Mouse (Mus musculus): ENCODE results near the gene Txnip. TPM values are rescaled to one million over a fixed set of nuclear protein-coding genes. Genes with fewer than 3 reads are reported as not detected.

Txnip gene
- polyA plus RNA-seq, 1 experiment = not detected

DNA sequence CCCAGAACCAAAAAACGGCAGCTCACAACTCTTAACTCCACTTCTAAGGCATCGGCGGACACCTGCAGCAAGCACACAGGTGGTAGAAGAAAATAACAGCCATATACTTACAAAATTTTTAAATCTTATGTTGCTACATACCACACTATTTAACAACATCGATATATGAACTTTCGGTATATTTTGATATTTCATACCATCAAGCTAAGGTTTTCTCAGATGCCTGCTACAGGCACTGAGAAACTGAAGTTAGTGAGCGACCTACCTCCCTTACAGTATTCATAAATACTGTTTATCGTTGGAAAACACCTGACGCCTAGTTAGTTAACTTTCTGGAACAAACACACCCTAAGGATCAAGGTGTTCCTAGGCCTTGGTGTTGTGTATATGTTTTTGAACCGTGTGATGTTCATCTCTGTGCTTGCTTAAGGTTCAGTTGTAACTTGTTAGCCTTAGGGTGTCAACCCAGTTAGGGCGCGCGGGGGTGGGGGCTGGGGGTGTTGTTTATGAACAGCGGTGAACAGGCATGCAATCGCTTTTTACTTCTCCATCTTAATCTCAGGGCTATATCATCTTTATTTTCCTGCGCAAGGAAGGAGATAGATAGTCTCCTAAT is 1.6 kb upstream of the Txnip start:
- H3K4me3 ChIP-seq (ENCODE audit: insufficient read depth, low read depth, low read length) = no peak overlapping the region
- no peak overlapping the region for H3K27ac ChIP-seq (ENCODE audit: insufficient read depth, low read depth, low read length)
- no peak for TF ChIP-seq CTCF (IDR thresholded peaks at IDR 0.05; ENCODE audit: insufficient read depth, low read depth, low read length)
- TF ChIP-seq POLR2A (IDR thresholded peaks at IDR 0.05; ENCODE audit: insufficient read depth, low read depth, low read length) = no peak
- WGBS = 85% methylated on average over 15 of the region's 15 CpGs
- peaks cover 3% of the 10 kb centered on the region for H3K4me1 ChIP-seq (ENCODE audit: control insufficient read depth, insufficient read depth, low read length)

DNA sequence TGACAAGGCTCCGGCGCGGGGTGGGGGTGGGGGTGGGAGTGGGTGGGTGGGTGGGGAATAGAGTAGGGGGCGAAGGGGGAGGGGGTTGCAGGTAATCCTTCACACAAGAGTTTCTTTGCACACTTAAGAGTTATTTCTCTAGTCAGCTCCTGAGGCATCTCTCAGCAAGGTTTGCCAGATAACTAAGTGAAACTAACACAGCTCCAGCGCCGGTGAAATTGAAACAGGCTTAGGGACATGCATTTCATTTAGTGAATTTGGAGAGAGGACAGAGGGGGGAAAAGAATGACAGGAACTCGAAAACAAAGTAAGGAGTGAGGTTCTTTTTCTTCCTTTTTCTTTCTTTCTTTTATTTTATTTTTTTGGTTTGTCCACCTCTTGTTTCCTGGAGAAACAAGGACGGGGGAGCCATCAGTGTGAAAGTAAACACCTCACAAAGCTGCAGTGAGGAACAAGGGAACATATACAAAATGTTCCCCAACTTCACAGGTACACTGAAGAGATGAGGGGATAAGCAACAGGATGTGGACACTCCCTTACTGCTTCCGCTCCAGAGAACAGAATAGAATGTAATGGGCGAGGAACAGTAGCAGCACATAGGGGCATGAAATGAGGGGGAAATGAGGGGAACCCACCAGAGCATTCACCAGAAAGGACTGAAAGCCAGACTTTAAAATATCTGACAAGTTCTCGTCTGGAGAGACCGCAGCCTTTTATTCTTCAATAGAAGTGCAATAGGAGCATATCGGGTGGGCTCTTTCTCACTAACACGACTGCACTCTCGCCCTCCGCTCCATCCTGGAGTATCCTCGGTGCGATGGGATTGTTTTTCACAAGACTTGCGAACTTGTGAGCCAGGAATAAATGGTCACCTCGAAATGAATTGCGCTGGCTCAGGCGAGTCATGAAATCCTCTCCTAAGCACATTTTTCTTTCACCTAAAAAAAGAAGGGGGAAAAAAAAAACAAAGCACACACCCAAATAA is 814 bp upstream of the Txnip start:
- Histone ChIP-seq H3K4me1 (ENCODE audit: control insufficient read depth, insufficient read depth, low read length) (peaks cover 3% of the 10 kb centered on the region), H3K4me3 (ENCODE audit: insufficient read depth, low read depth, low read length) (peak overlapping the region; percentile 47), H3K27ac (ENCODE audit: insufficient read depth, low read depth, low read length) (peak overlapping the region; percentile 42)
- TF ChIP-seq CTCF (IDR thresholded peaks at IDR 0.05; ENCODE audit: insufficient read depth, low read depth, low read length) (no peak), POLR2A (IDR thresholded peaks at IDR 0.05; ENCODE audit: insufficient read depth, low read depth, low read length) (no peak)
- 9% methylated on average over 22 of the region's 22 CpGs for WGBS

DNA sequence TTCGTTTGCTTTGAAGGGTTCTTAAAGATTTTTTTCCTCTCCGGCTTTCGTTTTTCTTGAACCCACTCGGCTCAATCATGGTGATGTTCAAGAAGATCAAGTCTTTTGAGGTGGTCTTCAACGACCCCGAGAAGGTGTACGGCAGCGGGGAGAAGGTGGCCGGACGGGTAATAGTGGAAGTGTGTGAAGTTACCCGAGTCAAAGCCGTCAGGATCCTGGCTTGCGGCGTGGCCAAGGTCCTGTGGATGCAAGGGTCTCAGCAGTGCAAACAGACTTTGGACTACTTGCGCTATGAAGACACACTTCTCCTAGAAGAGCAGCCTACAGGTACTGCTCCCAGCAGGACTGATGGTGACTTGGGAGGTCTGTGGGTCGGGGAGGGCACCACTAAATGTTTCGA is 402 bp downstream of the Txnip start:
- TF ChIP-seq CTCF (IDR thresholded peaks at IDR 0.05; ENCODE audit: insufficient read depth, low read depth, low read length) = no peak
- TF ChIP-seq POLR2A (IDR thresholded peaks at IDR 0.05; ENCODE audit: insufficient read depth, low read depth, low read length) = no peak
- peak overlapping the region; percentile 46; the same call in 1 of the 2 replicates for H3K27ac ChIP-seq (ENCODE audit: insufficient read depth, low read depth, low read length)
- H3K4me3 ChIP-seq (ENCODE audit: insufficient read depth, low read depth, low read length) = peak overlapping the region; percentile 47
- WGBS = 2% methylated on average over 17 of the region's 17 CpGs
- peaks cover 3% of the 10 kb centered on the region for H3K4me1 ChIP-seq (ENCODE audit: control insufficient read depth, insufficient read depth, low read length)

DNA sequence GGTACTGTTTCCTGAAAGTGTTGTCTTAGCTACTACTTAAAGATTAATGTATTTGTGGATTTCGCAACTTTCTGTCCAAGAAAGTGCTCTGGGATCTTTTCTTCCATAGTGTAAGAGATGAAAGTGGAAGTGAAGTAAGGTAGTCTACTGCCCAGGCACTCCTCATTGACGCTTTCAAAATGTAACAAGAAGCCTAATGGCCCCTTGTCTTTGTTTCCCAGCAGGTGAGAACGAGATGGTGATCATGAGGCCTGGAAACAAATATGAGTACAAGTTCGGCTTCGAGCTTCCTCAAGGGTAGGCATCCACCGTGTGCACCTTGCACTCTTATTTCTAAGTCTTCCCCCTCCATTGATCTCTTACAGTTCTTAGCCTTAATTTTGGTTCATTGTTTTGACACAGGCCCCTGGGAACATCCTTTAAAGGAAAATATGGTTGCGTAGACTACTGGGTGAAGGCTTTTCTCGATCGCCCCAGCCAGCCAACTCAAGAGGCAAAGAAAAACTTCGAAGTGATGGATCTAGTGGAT is 975 bp downstream of the Txnip start:
- Histone ChIP-seq H3K4me3 (ENCODE audit: insufficient read depth, low read depth, low read length) (no peak overlapping the region), H3K4me1 (ENCODE audit: control insufficient read depth, insufficient read depth, low read length) (peaks cover 3% of the 10 kb centered on the region), H3K27ac (ENCODE audit: insufficient read depth, low read depth, low read length) (no peak overlapping the region)
- 42% methylated on average over 10 of the region's 10 CpGs for WGBS
- TF ChIP-seq POLR2A (IDR thresholded peaks at IDR 0.05; ENCODE audit: insufficient read depth, low read depth, low read length) = no peak
- TF ChIP-seq CTCF (IDR thresholded peaks at IDR 0.05; ENCODE audit: insufficient read depth, low read depth, low read length) = no peak

DNA sequence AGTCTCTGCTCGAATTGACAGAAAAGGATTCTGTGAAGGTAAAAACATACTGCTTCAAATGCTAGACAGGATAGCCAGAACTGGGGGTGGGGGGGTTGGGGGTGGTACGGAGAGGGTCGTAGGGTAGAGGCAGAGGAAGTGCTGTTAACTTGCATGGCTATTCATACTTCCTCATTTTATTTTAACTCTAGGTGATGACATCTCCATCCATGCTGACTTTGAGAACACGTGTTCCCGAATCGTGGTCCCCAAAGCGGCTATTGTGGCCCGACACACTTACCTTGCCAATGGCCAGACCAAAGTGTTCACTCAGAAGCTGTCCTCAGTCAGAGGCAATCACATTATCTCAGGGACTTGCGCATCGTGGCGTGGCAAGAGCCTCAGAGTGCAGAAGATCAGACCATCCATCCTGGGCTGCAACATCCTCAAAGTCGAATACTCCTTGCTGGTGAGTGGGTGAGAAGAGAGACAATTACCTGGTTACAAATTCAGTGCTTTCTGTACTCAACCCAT is 1.7 kb downstream of the Txnip start:
- peaks cover 3% of the 10 kb centered on the region for H3K4me1 ChIP-seq (ENCODE audit: control insufficient read depth, insufficient read depth, low read length)
- TF ChIP-seq POLR2A (IDR thresholded peaks at IDR 0.05; ENCODE audit: insufficient read depth, low read depth, low read length) (no peak), CTCF (IDR thresholded peaks at IDR 0.05; ENCODE audit: insufficient read depth, low read depth, low read length) (no peak)
- WGBS = 70% methylated on average over 12 of the region's 12 CpGs
- peak overlapping the region; percentile 26 for H3K4me3 ChIP-seq (ENCODE audit: insufficient read depth, low read depth, low read length)
- H3K27ac ChIP-seq (ENCODE audit: insufficient read depth, low read depth, low read length) = no peak overlapping the region

DNA sequence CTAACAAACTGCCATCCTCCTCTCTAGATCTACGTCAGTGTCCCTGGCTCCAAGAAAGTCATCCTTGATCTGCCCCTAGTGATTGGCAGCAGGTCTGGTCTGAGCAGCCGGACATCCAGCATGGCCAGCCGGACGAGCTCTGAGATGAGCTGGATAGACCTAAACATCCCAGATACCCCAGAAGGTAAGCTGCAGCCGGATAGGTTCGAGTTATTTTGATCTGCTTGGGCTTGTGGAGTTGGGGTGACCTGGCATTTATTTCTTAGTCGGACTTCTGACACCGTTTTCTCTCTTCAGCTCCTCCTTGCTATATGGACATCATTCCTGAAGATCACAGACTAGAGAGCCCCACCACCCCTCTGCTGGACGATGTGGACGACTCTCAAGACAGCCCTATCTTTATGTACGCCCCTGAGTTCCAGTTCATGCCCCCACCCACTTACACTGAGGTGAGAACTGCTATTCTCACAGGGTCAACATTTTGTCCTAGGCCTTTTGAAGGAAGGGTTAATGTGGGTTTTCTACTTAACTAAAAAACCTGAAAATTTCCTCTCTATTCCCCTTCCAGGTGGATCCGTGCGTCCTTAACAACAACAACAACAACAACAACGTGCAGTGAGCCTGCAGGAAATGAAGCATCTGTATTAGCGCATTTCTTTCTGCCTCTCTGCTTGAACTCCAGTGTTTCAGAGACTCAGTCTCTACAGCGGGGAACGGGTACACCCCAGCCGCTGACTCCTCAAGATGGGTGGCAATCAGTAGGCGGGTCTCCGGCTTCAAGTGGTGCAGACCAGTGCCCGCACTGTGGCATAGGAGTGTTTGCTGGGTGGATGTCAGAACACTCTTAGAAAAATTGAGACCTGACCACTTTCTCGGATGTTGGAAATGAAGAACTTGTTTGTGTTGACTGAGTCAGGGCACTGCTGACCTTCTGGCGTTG is 2.4 kb downstream of the Txnip start:
- peak overlapping the region; percentile 26 for H3K4me3 ChIP-seq (ENCODE audit: insufficient read depth, low read depth, low read length)
- TF ChIP-seq CTCF (IDR thresholded peaks at IDR 0.05; ENCODE audit: insufficient read depth, low read depth, low read length) = no peak
- H3K4me1 ChIP-seq (ENCODE audit: control insufficient read depth, insufficient read depth, low read length) = peaks cover 6% of the 10 kb centered on the region
- 76% methylated on average over 23 of the region's 23 CpGs for WGBS
- H3K27ac ChIP-seq (ENCODE audit: insufficient read depth, low read depth, low read length) = no peak overlapping the region

DNA sequence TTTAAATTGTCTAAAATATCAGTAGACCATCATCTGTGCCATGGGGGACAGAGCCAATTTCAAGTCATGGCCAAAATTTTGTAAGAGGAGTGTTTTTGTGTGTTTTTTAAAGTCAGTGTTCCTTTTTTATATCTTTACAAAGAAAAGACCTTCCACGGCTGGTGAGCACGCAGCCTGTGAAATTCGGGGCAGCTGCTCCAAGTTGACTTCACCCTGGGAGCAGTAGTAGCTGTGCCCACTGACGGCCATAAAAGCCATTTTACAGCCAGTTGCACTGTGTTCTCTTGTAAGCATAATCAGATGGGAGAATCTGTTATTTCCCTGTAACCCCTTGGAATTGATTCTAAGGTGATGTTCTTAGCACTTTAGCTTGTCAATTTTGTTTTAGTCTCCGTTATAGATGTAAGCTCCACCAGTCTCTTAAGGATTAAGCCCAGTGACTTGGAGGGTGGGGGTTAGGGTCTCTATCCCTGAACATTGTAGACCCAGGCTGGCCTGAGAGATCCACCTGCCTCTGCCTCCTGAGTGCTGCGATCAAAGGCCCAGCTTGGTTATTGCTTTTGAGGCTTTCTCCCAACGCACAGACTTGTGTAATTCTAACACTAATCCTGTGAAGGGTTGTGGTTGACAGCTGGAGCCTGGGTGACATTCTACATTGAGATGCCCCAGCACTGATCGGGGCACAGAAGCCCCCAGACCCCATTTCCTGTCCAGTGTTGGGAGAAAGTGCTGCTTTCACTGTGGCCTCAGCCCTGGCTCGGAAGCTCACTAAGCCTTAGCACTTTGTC is 3.3 kb downstream of the Txnip start:
- no peak overlapping the region for H3K4me3 ChIP-seq (ENCODE audit: insufficient read depth, low read depth, low read length)
- 84% methylated on average over 9 of the region's 9 CpGs for WGBS
- TF ChIP-seq POLR2A (IDR thresholded peaks at IDR 0.05; ENCODE audit: insufficient read depth, low read depth, low read length) = no peak
- TF ChIP-seq CTCF (IDR thresholded peaks at IDR 0.05; ENCODE audit: insufficient read depth, low read depth, low read length) = no peak
- H3K27ac ChIP-seq (ENCODE audit: insufficient read depth, low read depth, low read length) = no peak overlapping the region
- H3K4me1 ChIP-seq (ENCODE audit: control insufficient read depth, insufficient read depth, low read length) = peaks cover 6% of the 10 kb centered on the region
